Mouse (Mus musculus) ES-Bruce4 (cell line): ENCODE data around the gene Csmd2. TPM values are rescaled to one million over a fixed set of nuclear protein-coding genes. Genes with fewer than 3 reads are reported as not detected.

Experiments
- H3K27ac ChIP-seq: 2 replicates; pipeline ENCODE4 v1.5.1; 2012; ENCODE audit warnings: low read length, inconsistent platforms; ENCODE audit not compliant: insufficient read depth
- H3K27me3 ChIP-seq: 2 replicates; pipeline ENCODE4 v1.6.1; 2012; ENCODE audit warnings: mild to moderate bottlenecking, low read length, inconsistent platforms; ENCODE audit not compliant: control insufficient read depth, poor library complexity, insufficient read depth, severe bottlenecking
- H3K36me3 ChIP-seq: 2 replicates; pipeline ENCODE4 v1.6.1; 2012; ENCODE audit warnings: inconsistent platforms, mild to moderate bottlenecking, low read length, moderate library complexity; ENCODE audit not compliant: control insufficient read depth, poor library complexity, insufficient read depth, severe bottlenecking
- H3K4me1 ChIP-seq: one replicate; pipeline ENCODE4 v1.8.1; 2011; ENCODE audit warnings: low read length; ENCODE audit not compliant: control insufficient read depth, insufficient read depth
- H3K4me3 ChIP-seq: 2 replicates; pipeline ENCODE4 v1.5.1; 2011; ENCODE audit warnings: low read depth, mild to moderate bottlenecking, low read length
- H3K9ac ChIP-seq: 2 replicates; pipeline ENCODE4 v1.6.1; 2012; ENCODE audit warnings: low read depth, mild to moderate bottlenecking, inconsistent platforms; ENCODE audit not compliant: poor library complexity, severe bottlenecking
- H3K9me3 ChIP-seq: replicated peaks from 2 replicates; pipeline ENCODE4 v1.6.1; 2012; ENCODE audit warnings: mild to moderate bottlenecking, low read length, inconsistent platforms; ENCODE audit not compliant: control insufficient read depth, poor library complexity, insufficient read depth, severe bottlenecking
- CTCF ChIP-seq: IDR thresholded peaks from one replicate; pipeline ENCODE4 v1.8.1; 2011; ENCODE audit warnings: low read depth, low read length
- EP300 ChIP-seq: IDR thresholded peaks from 2 replicates; pipeline ENCODE4 v1.6.1; 2011; ENCODE audit warnings: low read depth, low read length; ENCODE audit not compliant: insufficient read depth
- POLR2A ChIP-seq: IDR thresholded peaks from one replicate; pipeline ENCODE4 v1.8.1; 2011; ENCODE audit warnings: low read length; ENCODE audit not compliant: insufficient read depth
- polyA plus RNA-seq: library from polyadenylated mRNA; stranded (reverse); fragments of >200 nt; gene quantifications from 2 replicates; pipeline ENCODE4 v1.2.4, GENCODE M21; 2011; ENCODE audit warnings: low read depth; ENCODE audit not compliant: missing spikeins, insufficient read depth, insufficient read length

Gene Csmd2
- polyA plus RNA-seq, 1 experiment, result 4.0 TPM

DNA sequence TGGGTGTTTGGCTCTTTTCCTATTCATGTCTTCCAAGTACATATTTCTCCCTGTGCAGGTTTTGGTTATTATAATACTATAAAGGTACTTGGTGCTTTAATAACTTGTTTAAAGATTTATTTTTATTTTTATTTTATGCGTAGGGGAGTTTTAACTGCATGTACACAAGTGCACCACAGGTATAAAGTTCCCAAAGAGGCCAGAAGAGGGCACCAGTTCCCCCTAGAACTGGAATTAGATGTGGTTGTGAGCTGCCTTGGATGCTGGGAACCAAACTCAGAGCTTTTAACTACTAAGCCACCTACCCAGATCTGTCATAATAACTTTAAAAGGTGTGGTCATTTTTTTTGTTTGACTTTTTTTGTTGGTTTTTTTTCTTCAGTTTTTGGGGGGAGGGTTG lies 480.4 kb downstream of the Csmd2 start:
- H3K27ac ChIP-seq, result no peak overlapping the region
- no peaks in the 10 kb centered on the region for H3K9me3 ChIP-seq
- H3K4me3 ChIP-seq, result no peak overlapping the region
- no peak overlapping the region for H3K9ac ChIP-seq
- H3K27me3 ChIP-seq, result no peaks in the 10 kb centered on the region
- TF ChIP-seq POLR2A, result no peak
- no peak for TF ChIP-seq CTCF
- no peak for TF ChIP-seq EP300
- H3K36me3 ChIP-seq, result no peaks in the 10 kb centered on the region
- H3K4me1 ChIP-seq, result no peaks in the 10 kb centered on the region

DNA sequence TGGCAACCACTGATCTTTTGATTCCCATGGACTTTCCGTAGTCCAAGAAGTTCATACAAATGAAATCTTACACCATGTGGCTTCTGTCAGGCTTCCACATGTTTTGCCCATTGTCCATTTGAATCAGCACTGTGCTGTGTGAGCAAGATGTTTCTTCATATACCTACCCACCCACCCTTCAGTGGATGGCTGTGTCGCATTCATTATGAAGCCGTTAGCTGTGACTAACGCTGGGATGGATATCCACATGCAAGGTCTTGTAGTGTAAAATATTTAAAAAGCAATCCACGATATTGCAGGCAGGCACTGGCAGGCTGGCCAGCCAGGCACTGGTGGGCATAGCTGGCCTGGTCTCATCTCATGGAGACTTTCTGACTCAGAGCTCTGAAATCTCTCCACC lies 488.6 kb downstream of the Csmd2 start:
- H3K27ac ChIP-seq, result no peak overlapping the region
- H3K27me3 ChIP-seq, result no peaks in the 10 kb centered on the region
- TF ChIP-seq EP300 (no peak), CTCF (no peak), POLR2A (no peak)
- no peaks in the 10 kb centered on the region for H3K36me3 ChIP-seq
- no peak overlapping the region for H3K4me3 ChIP-seq
- H3K9me3 ChIP-seq, result no peaks in the 10 kb centered on the region
- no peaks in the 10 kb centered on the region for H3K4me1 ChIP-seq
- H3K9ac ChIP-seq, result no peak overlapping the region

DNA sequence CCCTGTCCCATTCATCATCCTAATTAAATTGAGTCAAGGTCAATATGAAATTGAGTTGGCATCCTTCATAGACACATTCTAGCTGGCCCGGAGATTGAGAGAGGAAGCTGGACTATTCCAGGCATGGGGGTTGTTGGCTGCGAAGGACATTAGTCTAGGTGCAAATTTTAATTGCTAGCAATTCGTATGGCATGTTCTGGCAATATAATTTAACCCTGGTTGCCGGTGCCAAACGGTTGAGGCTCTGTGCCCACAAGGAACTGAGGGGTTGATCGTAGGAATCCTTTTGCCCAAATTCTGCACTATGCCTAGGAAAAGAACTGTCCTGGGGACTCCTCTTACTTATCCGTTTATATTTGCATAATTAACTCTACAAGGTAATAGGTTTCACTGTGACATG lies 496.2 kb downstream of the Csmd2 start:
- Histone ChIP-seq H3K9ac (no peak overlapping the region), H3K27ac (no peak overlapping the region), H3K36me3 (no peaks in the 10 kb centered on the region), H3K27me3 (no peaks in the 10 kb centered on the region), H3K4me3 (no peak overlapping the region), H3K4me1 (no peaks in the 10 kb centered on the region), H3K9me3 (no peaks in the 10 kb centered on the region)
- no peak for TF ChIP-seq EP300
- TF ChIP-seq POLR2A, result no peak
- no peak for TF ChIP-seq CTCF

DNA sequence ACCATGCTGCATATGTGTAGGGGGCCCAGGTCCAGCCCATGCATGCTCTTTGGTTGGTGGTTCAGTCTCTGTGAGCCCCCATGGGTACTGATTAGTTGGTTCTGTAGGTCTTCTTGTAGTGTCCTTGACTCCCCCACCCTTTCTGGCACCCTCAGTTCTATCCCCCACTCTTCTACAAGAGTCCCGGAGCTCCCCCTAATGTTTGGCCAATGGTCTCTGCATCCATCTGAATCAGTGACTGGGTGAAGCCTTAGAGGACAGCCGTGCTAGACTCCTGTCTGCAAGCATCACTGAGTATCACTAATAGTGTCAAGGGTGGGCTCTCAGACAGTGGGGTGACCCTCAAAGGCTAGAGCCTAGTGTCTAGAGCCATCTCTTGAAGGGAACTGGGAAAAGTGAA lies 497.0 kb downstream of the Csmd2 start:
- Histone ChIP-seq H3K9ac (no peak overlapping the region), H3K4me3 (no peak overlapping the region), H3K27me3 (no peaks in the 10 kb centered on the region), H3K27ac (no peak overlapping the region), H3K4me1 (no peaks in the 10 kb centered on the region), H3K36me3 (no peaks in the 10 kb centered on the region), H3K9me3 (no peaks in the 10 kb centered on the region)
- no peak for TF ChIP-seq EP300
- TF ChIP-seq CTCF, result no peak
- TF ChIP-seq POLR2A, result no peak

DNA sequence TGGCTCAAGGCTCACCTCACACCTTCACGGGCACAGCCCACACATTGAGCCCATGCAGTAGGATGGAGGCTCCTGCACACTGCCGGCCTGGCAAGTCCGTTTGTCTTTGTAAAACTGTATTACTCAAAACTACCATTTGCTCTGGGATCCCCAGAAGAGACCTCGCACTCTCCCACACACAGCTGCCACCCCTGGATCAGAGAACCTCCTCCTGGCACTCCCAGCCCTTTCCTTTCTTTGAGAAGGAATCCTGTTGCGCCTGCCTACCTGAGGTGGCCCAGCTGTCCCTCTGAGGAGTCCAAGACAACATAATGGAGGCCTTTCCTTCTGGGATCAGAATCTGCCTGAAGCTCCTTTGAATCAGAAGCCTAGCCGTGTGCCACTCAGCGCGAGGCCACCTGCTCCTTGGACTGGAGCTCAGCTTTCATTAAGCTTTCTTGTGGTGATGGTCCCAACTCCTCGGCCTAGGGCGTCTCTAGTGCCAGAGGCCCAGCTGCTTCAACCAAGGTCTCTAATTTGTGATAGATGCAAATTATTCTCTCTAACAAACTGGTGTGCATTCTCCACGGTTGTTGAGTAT lies 502.0 kb downstream of the Csmd2 start:
- no peak for TF ChIP-seq CTCF
- TF ChIP-seq POLR2A, result no peak
- Histone ChIP-seq H3K4me3 (no peak overlapping the region), H3K36me3 (no peaks in the 10 kb centered on the region), H3K9ac (no peak overlapping the region), H3K27me3 (no peaks in the 10 kb centered on the region; the same call in 1 of the 2 replicates), H3K4me1 (no peaks in the 10 kb centered on the region), H3K27ac (no peak overlapping the region), H3K9me3 (no peaks in the 10 kb centered on the region)

GRCm38 (mm10) chr4:128492055-128492454 lies 504.4 kb downstream of the Csmd2 start:
- H3K27me3 ChIP-seq, result no peaks in the 10 kb centered on the region; the same call in 1 of the 2 replicates
- H3K9ac ChIP-seq, result no peak overlapping the region
- H3K27ac ChIP-seq, result no peak overlapping the region
- H3K36me3 ChIP-seq, result no peaks in the 10 kb centered on the region
- H3K9me3 ChIP-seq, result no peaks in the 10 kb centered on the region
- H3K4me1 ChIP-seq, result no peaks in the 10 kb centered on the region
- no peak overlapping the region for H3K4me3 ChIP-seq
- TF ChIP-seq CTCF, result no peak
- no peak for TF ChIP-seq POLR2A
- TF ChIP-seq EP300, result no peak
